Mouse (Mus musculus): Measurements from ENCODE around the gene Ankdd1a. TPM values are rescaled to one million over a fixed set of nuclear protein-coding genes. Genes with fewer than 3 reads are reported as not detected.

The Ankdd1a gene
- total RNA-seq, 1 experiment, result not detected

GRCm38 (mm10) chr9:65556349-65556748 lies 36.4 kb upstream of the Ankdd1a start:
- peaks cover 2% of the 10 kb centered on the region in 2 experiments; a peak in 1 of 4 replicates for H3K4me1 ChIP-seq (ENCODE audit: control insufficient read depth in 2 of 2, insufficient read depth in 2 of 2, low read length in 2 of 2, poor library complexity in 1 of 2)
- in situ Hi-C loops (cut with MboI; ENCODE audit: low sequenced_read_pairs in 2 of 2, unreplicated experiment in 2 of 2), result no loop called here
- no peak overlapping the region for H3K9ac ChIP-seq (ENCODE audit: insufficient read depth, low read depth, low read length, poor library complexity, severe bottlenecking)
- TF ChIP-seq ZC3H11A (IDR thresholded peaks at IDR 0.05; ENCODE audit: borderline replicate concordance, low read depth, low read length) (no peak), HCFC1 (IDR thresholded peaks at IDR 0.05; ENCODE audit: borderline replicate concordance, insufficient read depth, low read length) (no peak), ZNF384 (IDR thresholded peaks at IDR 0.05; ENCODE audit: low read depth, low read length) (no peak), CHD2 (IDR thresholded peaks at IDR 0.05; ENCODE audit: low read depth, low read length) (no peak), MAFK (IDR thresholded peaks at IDR 0.05; ENCODE audit: insufficient read depth, low read depth, low read length) (no peak)
- no peaks in the 10 kb centered on the region for H3K36me3 ChIP-seq (ENCODE audit: control insufficient read depth, insufficient read depth, low read length, poor library complexity, severe bottlenecking)
- H3K27ac ChIP-seq (ENCODE audit: insufficient read depth, low read depth, low read length, poor library complexity, severe bottlenecking), result no peak overlapping the region
- no peak for DNase-seq (ENCODE audit: low read depth, low spot score)
- no peak overlapping the region for H3K4me3 ChIP-seq (ENCODE audit: insufficient read depth in 1 of 2, low read depth in 1 of 2, low read length in 2 of 2, poor library complexity in 1 of 2, severe bottlenecking in 1 of 2)
- no peaks in the 10 kb centered on the region for H3K9me3 ChIP-seq (ENCODE audit: control insufficient read depth, insufficient read depth, low read depth, low read length)

GRCm38 (mm10) chr9:65555621-65556020 lies 35.6 kb upstream of the Ankdd1a start:
- no peak overlapping the region for H3K27ac ChIP-seq (ENCODE audit: insufficient read depth, low read depth, low read length, poor library complexity, severe bottlenecking)
- no peak overlapping the region for H3K9ac ChIP-seq (ENCODE audit: insufficient read depth, low read depth, low read length, poor library complexity, severe bottlenecking)
- no peaks in the 10 kb centered on the region for H3K36me3 ChIP-seq (ENCODE audit: control insufficient read depth, insufficient read depth, low read length, poor library complexity, severe bottlenecking)
- no peak overlapping the region for H3K4me3 ChIP-seq (ENCODE audit: insufficient read depth in 1 of 2, low read depth in 1 of 2, low read length in 2 of 2, poor library complexity in 1 of 2, severe bottlenecking in 1 of 2)
- in situ Hi-C loops (cut with MboI; ENCODE audit: low sequenced_read_pairs in 2 of 2, unreplicated experiment in 2 of 2), result no loop called here
- no peak for TF ChIP-seq ZC3H11A (IDR thresholded peaks at IDR 0.05; ENCODE audit: borderline replicate concordance, low read depth, low read length)
- TF ChIP-seq CHD2 (IDR thresholded peaks at IDR 0.05; ENCODE audit: low read depth, low read length), result no peak
- no peak for TF ChIP-seq HCFC1 (IDR thresholded peaks at IDR 0.05; ENCODE audit: borderline replicate concordance, insufficient read depth, low read length)
- no peak for TF ChIP-seq MAFK (IDR thresholded peaks at IDR 0.05; ENCODE audit: insufficient read depth, low read depth, low read length)
- TF ChIP-seq ZNF384 (IDR thresholded peaks at IDR 0.05; ENCODE audit: low read depth, low read length), result no peak
- DNase-seq (ENCODE audit: low read depth, low spot score), result no peak
- H3K4me1 ChIP-seq (ENCODE audit: control insufficient read depth in 2 of 2, insufficient read depth in 2 of 2, low read length in 2 of 2, poor library complexity in 1 of 2), result peaks cover 2 to 8% of the 10 kb centered on the region in 2 experiments; a peak in 1 of 4 replicates
- H3K9me3 ChIP-seq (ENCODE audit: control insufficient read depth, insufficient read depth, low read depth, low read length), result no peaks in the 10 kb centered on the region

- no peak overlapping the region for H3K4me3 ChIP-seq (ENCODE audit: insufficient read depth in 1 of 2, low read depth in 1 of 2, low read length in 2 of 2, poor library complexity in 1 of 2, severe bottlenecking in 1 of 2)
- no peaks in the 10 kb centered on the region for H3K9me3 ChIP-seq (ENCODE audit: control insufficient read depth, insufficient read depth, low read depth, low read length)
- in situ Hi-C loops (cut with MboI; ENCODE audit: low sequenced_read_pairs in 2 of 2, unreplicated experiment in 2 of 2), result no loop called here
- H3K36me3 ChIP-seq (ENCODE audit: control insufficient read depth, insufficient read depth, low read length, poor library complexity, severe bottlenecking), result no peaks in the 10 kb centered on the region
- peaks cover 2 to 9% of the 10 kb centered on the region in 2 experiments; a peak in 1 of 4 replicates for H3K4me1 ChIP-seq (ENCODE audit: control insufficient read depth in 2 of 2, insufficient read depth in 2 of 2, low read length in 2 of 2, poor library complexity in 1 of 2)
- no peak overlapping the region for H3K9ac ChIP-seq (ENCODE audit: insufficient read depth, low read depth, low read length, poor library complexity, severe bottlenecking)
- DNase-seq (ENCODE audit: low read depth, low spot score), result no peak
- TF ChIP-seq ZNF384 (IDR thresholded peaks at IDR 0.05; ENCODE audit: low read depth, low read length), result no peak
- TF ChIP-seq CHD2 (IDR thresholded peaks at IDR 0.05; ENCODE audit: low read depth, low read length), result no peak
- H3K27ac ChIP-seq (ENCODE audit: insufficient read depth, low read depth, low read length, poor library complexity, severe bottlenecking), result no peak overlapping the region
Measured at GRCm38 (mm10) chr9:65555001-65555405, 35.0 kb upstream of the Ankdd1a start.

- Histone ChIP-seq H3K36me3 (ENCODE audit: control insufficient read depth, insufficient read depth, low read length, poor library complexity, severe bottlenecking) (no peaks in the 10 kb centered on the region), H3K4me3 (ENCODE audit: insufficient read depth in 1 of 2, low read depth in 1 of 2, low read length in 2 of 2, poor library complexity in 1 of 2, severe bottlenecking in 1 of 2) (no peak overlapping the region), H3K9me3 (ENCODE audit: control insufficient read depth, insufficient read depth, low read depth, low read length) (no peaks in the 10 kb centered on the region), H3K9ac (ENCODE audit: insufficient read depth, low read depth, low read length, poor library complexity, severe bottlenecking) (no peak overlapping the region), H3K4me1 (ENCODE audit: control insufficient read depth in 2 of 2, insufficient read depth in 2 of 2, low read length in 2 of 2, poor library complexity in 1 of 2) (peaks cover 0 to 9% of the 10 kb centered on the region in 2 experiments; a peak in 1 of 4 replicates), H3K27ac (ENCODE audit: insufficient read depth, low read depth, low read length, poor library complexity, severe bottlenecking) (no peak overlapping the region)
- DNase-seq (ENCODE audit: low read depth, low spot score), result no peak
- TF ChIP-seq MAFK (IDR thresholded peaks at IDR 0.05; ENCODE audit: insufficient read depth, low read depth, low read length), result no peak
- no peak for TF ChIP-seq ZC3H11A (IDR thresholded peaks at IDR 0.05; ENCODE audit: borderline replicate concordance, low read depth, low read length)
- no peak for TF ChIP-seq ZNF384 (IDR thresholded peaks at IDR 0.05; ENCODE audit: low read depth, low read length)
- no peak for TF ChIP-seq HCFC1 (IDR thresholded peaks at IDR 0.05; ENCODE audit: borderline replicate concordance, insufficient read depth, low read length)
- no peak for TF ChIP-seq CHD2 (IDR thresholded peaks at IDR 0.05; ENCODE audit: low read depth, low read length)
- in situ Hi-C loops (cut with MboI; ENCODE audit: low sequenced_read_pairs in 2 of 2, unreplicated experiment in 2 of 2), result no loop called here
Measured at GRCm38 (mm10) chr9:65552711-65553110, 32.7 kb upstream of the Ankdd1a start.

GRCm38 (mm10) chr9:65552141-65552540 lies 32.1 kb upstream of the Ankdd1a start:
- TF ChIP-seq HCFC1 (IDR thresholded peaks at IDR 0.05; ENCODE audit: borderline replicate concordance, insufficient read depth, low read length), result no peak
- no peak for TF ChIP-seq ZC3H11A (IDR thresholded peaks at IDR 0.05; ENCODE audit: borderline replicate concordance, low read depth, low read length)
- no peak for TF ChIP-seq CHD2 (IDR thresholded peaks at IDR 0.05; ENCODE audit: low read depth, low read length)
- TF ChIP-seq MAFK (IDR thresholded peaks at IDR 0.05; ENCODE audit: insufficient read depth, low read depth, low read length), result no peak
- TF ChIP-seq ZNF384 (IDR thresholded peaks at IDR 0.05; ENCODE audit: low read depth, low read length), result no peak
- Histone ChIP-seq H3K9me3 (ENCODE audit: control insufficient read depth, insufficient read depth, low read depth, low read length) (no peaks in the 10 kb centered on the region), H3K27ac (ENCODE audit: insufficient read depth, low read depth, low read length, poor library complexity, severe bottlenecking) (no peak overlapping the region), H3K4me3 (ENCODE audit: insufficient read depth in 1 of 2, low read depth in 1 of 2, low read length in 2 of 2, poor library complexity in 1 of 2, severe bottlenecking in 1 of 2) (no peak overlapping the region), H3K4me1 (ENCODE audit: control insufficient read depth in 2 of 2, insufficient read depth in 2 of 2, low read length in 2 of 2, poor library complexity in 1 of 2) (peaks cover 0 to 9% of the 10 kb centered on the region in 2 experiments; a peak in 1 of 4 replicates), H3K36me3 (ENCODE audit: control insufficient read depth, insufficient read depth, low read length, poor library complexity, severe bottlenecking) (no peaks in the 10 kb centered on the region), H3K9ac (ENCODE audit: insufficient read depth, low read depth, low read length, poor library complexity, severe bottlenecking) (no peak overlapping the region)
- no peak for DNase-seq (ENCODE audit: low read depth, low spot score)
- in situ Hi-C loops (cut with MboI; ENCODE audit: low sequenced_read_pairs in 2 of 2, unreplicated experiment in 2 of 2), result no loop called here

Data from ES-E14 (cell line).